Mouse (Mus musculus) heart, embryonic 11.5 days (tissue): ENCODE data around the gene Nmur2. TPM values are rescaled to one million over a fixed set of nuclear protein-coding genes. Genes with fewer than 3 reads are reported as not detected.

Source experiments
- ATAC-seq: fragments of 200-750 bp; cut with Nextera tagmentation; replicated peaks from 2 replicates; pipeline ENCODE4 v1.8.0; 2017; ENCODE audit warnings: moderate library complexity; ENCODE audit not compliant: insufficient number of reproducible peaks, low FRiP score, low TSS enrichment
- H3K27ac ChIP-seq: fragments of 300-500 bp; sonication (generic); 2 replicates; pipeline ENCODE4 v1.5.1; 2014; ENCODE audit warnings: mild to moderate bottlenecking, low read depth, low read length
- H3K27me3 ChIP-seq: fragments of 300-500 bp; sonication (generic); 2 replicates; pipeline ENCODE4 v1.6.1; 2014; ENCODE audit warnings: mild to moderate bottlenecking, low read length, mixed read lengths; ENCODE audit not compliant: control insufficient read depth, insufficient read depth
- H3K36me3 ChIP-seq: fragments of 300-500 bp; sonication (generic); 2 replicates; pipeline ENCODE4 v1.6.1; 2014; ENCODE audit warnings: mild to moderate bottlenecking, low read length, moderate library complexity, mixed read lengths; ENCODE audit not compliant: control insufficient read depth, insufficient read depth
- H3K4me1 ChIP-seq: fragments of 300-500 bp; sonication (generic); 2 replicates; pipeline ENCODE4 v1.6.1; 2014; ENCODE audit warnings: low read length; ENCODE audit not compliant: control insufficient read depth, insufficient read depth
- H3K4me2 ChIP-seq: fragments of 300-500 bp; sonication (generic); 2 replicates; pipeline ENCODE4 v1.6.1; 2014; ENCODE audit warnings: mild to moderate bottlenecking, moderate library complexity
- H3K4me3 ChIP-seq: fragments of 300-500 bp; sonication (generic); 2 replicates; pipeline ENCODE4 v1.5.1; 2014; ENCODE audit warnings: low read depth, low read length
- H3K9ac ChIP-seq: fragments of 300-500 bp; sonication (generic); 2 replicates; pipeline ENCODE4 v1.6.1; 2014; ENCODE audit warnings: mild to moderate bottlenecking, low read depth, low read length, moderate library complexity
- H3K9me3 ChIP-seq: fragments of 300-500 bp; sonication (generic); replicated peaks from 2 replicates; pipeline ENCODE4 v1.6.1; 2016; ENCODE audit warnings: low read length; ENCODE audit not compliant: control insufficient read depth
- WGBS: fragments of 180-500 bp; shearing (Covaris S2); extraction: QIAGEN DNeasy Blood & Tissue Kit; methylation state at CpG from one replicate; pipeline ENCODE4 v1.1.7; 2014; ENCODE audit not compliant: insufficient replicate concordance; 5-methylcytosine and 5-hydroxymethylcytosine counted together
- polyA plus RNA-seq: library from polyadenylated mRNA; unstranded; fragments of >200 nt; fragmentation: Nextera tagmentation; extraction: Ambion mirVana; gene quantifications from 2 replicates; pipeline ENCODE4 v1.2.1, GENCODE M21; 2014

The Nmur2 gene
- polyA plus RNA-seq: 0.38 TPM in 1 of 2 replicates, not detected in the other

DNA sequence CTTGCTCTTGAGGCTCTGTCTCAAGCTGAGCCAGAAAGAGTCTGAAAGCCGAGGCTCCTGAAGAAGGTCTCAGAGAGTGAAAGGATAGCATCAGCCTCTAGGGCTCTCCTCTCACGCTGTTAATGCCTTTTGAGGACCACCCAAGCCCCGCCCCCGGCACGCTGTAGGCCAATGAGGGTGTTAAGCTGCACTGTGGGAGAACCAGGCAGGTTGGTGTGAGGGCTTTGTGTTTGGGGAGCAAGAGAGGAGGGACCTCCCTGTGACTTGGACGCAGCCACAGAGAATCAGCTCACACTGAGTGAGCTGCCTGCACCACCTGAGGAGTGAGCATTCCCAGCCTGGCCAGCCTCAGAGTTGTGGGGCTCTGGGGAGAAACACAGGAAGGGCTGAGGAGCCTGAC, at the start of gene Nmur2:
Gene Nmur2, minus strand, starts transcription at position 94 of the 400 bp plus-strand sequence.
- no peak within 1 kb of the TSS for H3K9ac ChIP-seq
- no peaks in the 10 kb centered on the region for H3K4me1 ChIP-seq
- no peak within 1 kb of the TSS for H3K27ac ChIP-seq
- H3K9me3 ChIP-seq: no peaks in the 10 kb centered on the region
- no peaks in the 10 kb centered on the region; the same call in 1 of the 2 replicates for H3K27me3 ChIP-seq
- H3K36me3 ChIP-seq: no peaks in the 10 kb centered on the region
- no peak for ATAC-seq
- H3K4me2 ChIP-seq: peak within 1 kb of the TSS; percentile 31; the same call in 1 of the 2 replicates
- H3K4me3 ChIP-seq: no peak within 1 kb of the TSS
- WGBS: 7% methylated on average over 6 of the region's 6 CpGs

- Histone ChIP-seq H3K36me3 (no peaks in the 10 kb centered on the region), H3K27me3 (no peaks in the 10 kb centered on the region), H3K27ac (no peak overlapping the region), H3K4me2 (no peak overlapping the region), H3K9ac (no peak overlapping the region), H3K4me3 (no peak overlapping the region), H3K4me1 (no peaks in the 10 kb centered on the region), H3K9me3 (no peaks in the 10 kb centered on the region)
- no peak for ATAC-seq
- WGBS: 90% methylated on average over 11 of the region's 11 CpGs
Measured at GRCm38 (mm10) chr11:56089127-56089689, 48.4 kb upstream of the Nmur2 start.

- WGBS: 79% methylated on average over 7 of the region's 7 CpGs
- no peak overlapping the region for H3K4me2 ChIP-seq
- H3K9me3 ChIP-seq: no peaks in the 10 kb centered on the region
- no peaks in the 10 kb centered on the region for H3K4me1 ChIP-seq
- no peaks in the 10 kb centered on the region for H3K27me3 ChIP-seq
- no peaks in the 10 kb centered on the region for H3K36me3 ChIP-seq
- no peak overlapping the region for H3K9ac ChIP-seq
- no peak for ATAC-seq
- no peak overlapping the region for H3K27ac ChIP-seq
- H3K4me3 ChIP-seq: no peak overlapping the region
Measured at GRCm38 (mm10) chr11:56072131-56072530, 31.3 kb upstream of the Nmur2 start.

DNA sequence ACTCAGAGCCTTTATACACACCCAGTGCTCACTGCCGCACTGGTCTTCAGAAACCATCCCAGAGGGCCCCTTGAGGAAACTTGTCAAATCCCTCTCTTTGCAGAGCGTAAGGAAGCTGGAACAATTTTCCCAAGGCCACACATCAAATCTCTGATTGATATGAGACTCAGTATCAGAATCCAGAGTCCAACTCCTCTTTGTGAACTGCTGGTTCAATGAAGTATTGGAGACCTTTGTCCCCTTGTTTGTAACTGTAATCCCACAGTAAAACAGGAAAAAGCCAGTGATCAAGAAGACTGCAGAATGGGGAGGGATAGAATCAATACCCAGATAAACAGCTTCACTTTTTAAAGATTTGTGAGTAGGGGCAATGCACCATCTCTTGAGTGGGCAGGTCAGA, 28.8 kb upstream of the Nmur2 start:
- H3K27me3 ChIP-seq: no peaks in the 10 kb centered on the region
- H3K4me3 ChIP-seq: no peak overlapping the region
- no peak overlapping the region for H3K9ac ChIP-seq
- no peak overlapping the region for H3K4me2 ChIP-seq
- H3K36me3 ChIP-seq: no peaks in the 10 kb centered on the region
- no peaks in the 10 kb centered on the region for H3K9me3 ChIP-seq
- H3K27ac ChIP-seq: no peak overlapping the region
- ATAC-seq: no peak
- WGBS: 89% methylated on average over 2 of the region's 2 CpGs
- no peaks in the 10 kb centered on the region for H3K4me1 ChIP-seq

- Histone ChIP-seq H3K9ac (no peak overlapping the region), H3K4me1 (no peaks in the 10 kb centered on the region), H3K9me3 (no peaks in the 10 kb centered on the region), H3K36me3 (no peaks in the 10 kb centered on the region), H3K4me2 (no peak overlapping the region), H3K27me3 (no peaks in the 10 kb centered on the region), H3K27ac (no peak overlapping the region), H3K4me3 (no peak overlapping the region)
- 81% methylated on average over 2 of the region's 2 CpGs for WGBS
- ATAC-seq: no peak
Measured at GRCm38 (mm10) chr11:56065147-56065546, 24.3 kb upstream of the Nmur2 start.

GRCm38 (mm10) chr11:56064575-56064974, 23.8 kb upstream of the Nmur2 start:
- Histone ChIP-seq H3K36me3 (no peaks in the 10 kb centered on the region), H3K4me2 (no peak overlapping the region), H3K9ac (no peak overlapping the region), H3K27ac (no peak overlapping the region), H3K4me3 (no peak overlapping the region), H3K27me3 (no peaks in the 10 kb centered on the region), H3K4me1 (no peaks in the 10 kb centered on the region), H3K9me3 (no peaks in the 10 kb centered on the region)
- ATAC-seq: no peak
- WGBS: 47% methylated on average over 4 of the region's 4 CpGs

GRCm38 (mm10) chr11:56059236-56059635, 18.4 kb upstream of the Nmur2 start:
- no peaks in the 10 kb centered on the region for H3K27me3 ChIP-seq

DNA sequence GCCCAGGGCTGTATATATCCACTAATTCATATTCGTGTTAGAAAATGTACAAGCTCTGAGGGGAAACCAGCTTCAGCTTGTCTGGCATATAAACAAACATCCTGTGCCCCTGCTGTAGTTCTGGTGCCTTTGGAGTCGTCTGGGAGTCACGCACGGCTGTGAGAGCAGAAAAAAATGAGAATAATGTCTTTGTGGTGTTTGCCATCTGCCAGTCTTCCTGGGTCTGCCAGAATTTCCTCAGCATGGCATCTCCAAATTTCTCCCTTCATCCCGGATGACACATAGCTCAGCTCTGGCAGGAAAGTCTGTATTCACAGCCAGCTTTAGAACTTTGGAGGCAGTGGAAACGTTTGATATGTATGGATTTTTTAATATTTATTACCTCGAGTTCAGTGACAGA, 13.6 kb upstream of the Nmur2 start:
- H3K36me3 ChIP-seq: no peaks in the 10 kb centered on the region
- H3K4me3 ChIP-seq: no peak overlapping the region
- H3K4me1 ChIP-seq: no peaks in the 10 kb centered on the region
- no peak overlapping the region for H3K9ac ChIP-seq
- no peak overlapping the region for H3K27ac ChIP-seq
- no peaks in the 10 kb centered on the region for H3K27me3 ChIP-seq
- 70% methylated on average over 7 of the region's 7 CpGs for WGBS
- no peak for ATAC-seq
- H3K4me2 ChIP-seq: no peak overlapping the region
- H3K9me3 ChIP-seq: no peaks in the 10 kb centered on the region

More at GRCm38 (mm10) chr11:56059236-56059635, 18.4 kb upstream of the Nmur2 start:
- WGBS: 74% methylated on average over 3 of the region's 3 CpGs
- H3K9ac ChIP-seq: no peak overlapping the region
- H3K4me1 ChIP-seq: no peaks in the 10 kb centered on the region
- no peaks in the 10 kb centered on the region for H3K9me3 ChIP-seq
- H3K4me3 ChIP-seq: no peak overlapping the region
- H3K27ac ChIP-seq: no peak overlapping the region
- H3K36me3 ChIP-seq: no peaks in the 10 kb centered on the region
- ATAC-seq: no peak
- H3K4me2 ChIP-seq: no peak overlapping the region

DNA sequence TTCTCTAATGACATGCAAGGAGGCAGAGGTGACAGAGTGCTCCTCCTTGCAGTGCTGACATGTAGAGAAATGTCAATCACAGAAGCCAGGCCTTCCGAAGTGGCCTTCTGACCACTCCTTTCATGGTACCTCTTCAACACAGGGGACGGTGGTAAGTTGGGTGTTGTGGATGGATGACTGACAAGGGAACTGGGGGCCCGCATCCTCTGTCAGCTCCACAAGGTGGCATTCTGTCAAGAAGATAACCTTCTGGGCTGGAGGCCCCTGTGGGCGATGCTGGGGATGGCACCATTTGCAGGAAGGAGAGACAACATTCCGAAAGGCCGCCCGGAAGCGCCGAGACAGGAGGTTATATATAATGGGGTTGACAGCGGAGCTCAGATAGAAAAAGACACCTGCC, 14.0 kb downstream of the Nmur2 start:
- no peak overlapping the region for H3K4me3 ChIP-seq
- H3K4me1 ChIP-seq: no peaks in the 10 kb centered on the region
- H3K4me2 ChIP-seq: no peak overlapping the region
- no peaks in the 10 kb centered on the region for H3K36me3 ChIP-seq
- no peaks in the 10 kb centered on the region for H3K27me3 ChIP-seq
- WGBS: 54% methylated on average over 10 of the region's 10 CpGs
- H3K9ac ChIP-seq: no peak overlapping the region
- no peaks in the 10 kb centered on the region for H3K9me3 ChIP-seq
- ATAC-seq: 0 out of 2 replicates have a peak, but pooled peaks have one; percentile 18
- H3K27ac ChIP-seq: no peak overlapping the region
